Mouse (Mus musculus) heart, adult 8-10 months (tissue): ENCODE measurements around the gene Slc43a1. TPM values are rescaled to one million over a fixed set of nuclear protein-coding genes. Genes with fewer than 3 reads are reported as not detected.

ENCODE experiments used
- DNase-seq: peaks from one replicate; pipeline ENCODE4 v3.0.0; 2022; ENCODE audit warnings: low spot score
- total RNA-seq, 4 experiments: library from RNA; stranded (reverse); gene quantifications; 2 replicates each; pipeline ENCODE4 v1.2.4; 2022

Gene Slc43a1
- total RNA-seq, 4 experiments from 2014 or later, result 1.6 to 2.8 (median 2.2) TPM

GRCm38 (mm10) chr2:84827283-84827920, 11.2 kb upstream of the Slc43a1 start:
- DNase-seq, result no peak

GRCm38 (mm10) chr2:84831666-84832391, 6.8 kb upstream of the Slc43a1 start:
- peak; percentile 92 for DNase-seq

DNA sequence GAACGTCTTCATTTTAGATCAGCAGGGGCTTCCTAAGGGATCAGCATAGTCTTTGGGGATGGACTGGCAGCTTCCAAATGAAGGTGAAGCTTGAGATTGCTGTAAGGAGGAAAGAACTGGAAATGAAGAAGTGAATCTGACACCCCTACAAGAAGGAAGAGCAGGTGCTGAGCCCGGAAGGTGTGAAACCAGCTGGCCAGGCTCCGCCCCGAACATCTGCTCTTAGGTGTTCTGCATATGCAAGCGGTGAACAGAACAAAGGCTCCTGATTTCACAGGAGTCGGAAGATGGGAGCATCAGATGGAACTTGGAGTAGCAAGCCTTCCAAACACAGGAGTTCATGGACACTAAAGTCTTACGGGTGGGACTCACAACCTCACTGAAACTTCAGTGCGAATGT, 1.5 kb upstream of the Slc43a1 start:
- DNase-seq, result no peak

GRCm38 (mm10) chr2:84837817-84838592, 645 bp upstream of the Slc43a1 start:
- DNase-seq, result no peak

DNA sequence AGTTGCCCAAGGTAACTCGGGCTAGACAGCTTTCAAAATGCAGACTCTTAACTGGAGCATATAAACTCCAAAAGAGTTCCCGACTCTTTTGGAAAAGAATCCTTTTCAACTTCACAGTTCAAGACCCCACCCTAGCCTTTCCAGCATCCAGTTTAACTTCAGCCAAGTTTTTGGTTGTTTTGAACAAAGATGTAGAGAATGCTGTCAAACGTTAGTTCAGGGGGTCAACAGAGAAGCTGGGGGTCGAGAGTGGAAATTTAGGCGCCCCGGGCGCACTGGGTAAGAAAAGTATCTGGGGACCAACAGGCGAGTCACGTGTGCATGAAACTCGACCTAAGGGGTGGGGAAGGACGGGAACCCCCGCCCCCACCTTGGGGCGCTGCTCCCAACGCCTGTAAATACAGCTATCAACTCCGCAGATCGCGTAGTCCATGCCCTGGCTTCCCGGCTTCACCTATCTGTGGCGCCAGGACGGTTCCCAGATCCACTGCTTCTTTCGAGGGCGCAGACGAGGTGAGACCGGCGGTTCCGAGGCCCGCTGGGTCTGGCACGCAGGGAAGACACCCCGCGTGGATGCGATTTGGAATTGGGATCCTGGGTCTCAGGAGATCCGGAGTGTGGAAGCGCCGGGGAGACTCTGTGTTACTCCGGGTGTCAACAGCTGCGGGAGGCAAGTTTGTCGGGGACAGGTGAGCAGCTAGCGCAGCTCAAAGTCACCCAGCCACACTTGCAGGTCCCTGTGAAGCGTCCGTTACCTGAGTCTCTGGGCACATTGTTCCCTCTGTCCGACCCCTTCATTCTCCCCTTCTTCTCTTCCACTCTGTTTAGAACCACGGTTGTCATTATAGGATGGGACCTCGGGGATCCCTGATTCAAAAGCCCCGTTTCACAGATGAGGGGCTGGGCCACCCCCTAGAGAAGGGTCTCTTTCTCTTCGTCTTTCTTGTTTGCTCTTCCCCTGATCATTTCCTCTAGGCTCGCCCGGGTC, 637 bp downstream of the Slc43a1 start:
- no peak for DNase-seq

- peak; percentile 41 for DNase-seq
Measured at GRCm38 (mm10) chr2:84840016-84840747, 1.5 kb downstream of the Slc43a1 start.

DNA sequence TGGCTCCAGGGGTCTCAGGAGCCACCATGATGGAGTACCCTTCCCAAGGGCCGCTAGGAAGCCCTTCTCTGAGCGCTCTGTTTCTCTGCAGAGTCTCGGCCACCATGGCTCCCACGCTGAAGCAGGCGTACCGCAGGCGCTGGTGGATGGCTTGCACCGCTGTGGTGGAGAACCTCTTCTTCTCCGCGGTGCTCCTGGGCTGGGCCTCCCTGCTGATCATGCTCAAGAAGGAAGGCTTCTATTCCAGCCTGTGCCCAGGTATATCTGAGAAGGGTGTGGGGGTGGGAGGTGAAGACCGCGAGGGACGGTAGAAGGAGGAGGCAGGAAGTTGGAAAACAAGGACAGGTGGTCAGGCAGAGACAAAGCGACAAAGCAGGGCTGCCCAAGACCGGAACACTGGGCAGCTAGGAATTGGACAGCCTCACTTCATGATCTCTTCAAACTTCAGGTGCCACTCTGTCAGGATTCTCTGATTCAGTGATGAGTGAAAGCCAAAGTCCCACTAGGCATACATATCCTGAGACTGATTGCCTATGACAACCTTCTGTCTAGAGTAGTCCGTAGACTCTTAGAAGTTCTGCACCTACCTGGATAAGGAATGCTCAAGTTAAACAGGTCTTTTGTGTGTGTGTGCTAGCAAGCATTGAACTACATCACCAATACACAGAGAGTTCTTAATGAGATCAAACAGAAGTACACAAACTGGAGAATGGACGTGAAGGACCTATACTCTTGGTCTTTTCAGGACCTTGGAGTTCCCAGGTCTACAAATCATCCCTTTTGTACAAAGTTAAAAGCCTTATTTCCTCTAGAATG, 2.3 kb downstream of the Slc43a1 start:
- DNase-seq, result no peak

- DNase-seq, result no peak
Measured at GRCm38 (mm10) chr2:84841905-84842304, 3.3 kb downstream of the Slc43a1 start.

DNA sequence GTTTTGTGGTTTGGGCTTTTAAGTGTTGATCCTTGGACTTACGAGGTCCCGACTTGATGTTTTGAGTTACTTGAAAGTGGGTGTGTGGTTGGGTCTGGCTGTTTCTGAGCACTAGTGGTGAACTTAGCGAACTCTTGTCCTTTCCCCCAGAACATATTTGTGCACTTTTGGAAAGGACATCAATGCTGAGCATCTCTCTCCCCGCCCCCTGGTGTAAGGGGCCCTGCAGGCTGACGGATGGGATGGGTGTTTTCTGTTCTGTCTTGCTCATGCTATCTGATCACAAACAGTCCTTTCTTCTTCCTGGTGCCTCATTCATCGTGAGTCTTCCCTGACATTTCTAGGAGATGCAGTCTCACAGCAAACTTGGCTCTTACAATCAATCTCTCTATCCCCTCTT, 5.0 kb downstream of the Slc43a1 start:
- DNase-seq, result no peak

- DNase-seq, result no peak
Measured at GRCm38 (mm10) chr2:84845226-84845625, 6.6 kb downstream of the Slc43a1 start.

- no peak for DNase-seq
Measured at GRCm38 (mm10) chr2:84850407-84851129, 11.9 kb downstream of the Slc43a1 start.

- DNase-seq, result peak; percentile 72
Measured at GRCm38 (mm10) chr2:84851130-84852040, 12.7 kb downstream of the Slc43a1 start.

DNA sequence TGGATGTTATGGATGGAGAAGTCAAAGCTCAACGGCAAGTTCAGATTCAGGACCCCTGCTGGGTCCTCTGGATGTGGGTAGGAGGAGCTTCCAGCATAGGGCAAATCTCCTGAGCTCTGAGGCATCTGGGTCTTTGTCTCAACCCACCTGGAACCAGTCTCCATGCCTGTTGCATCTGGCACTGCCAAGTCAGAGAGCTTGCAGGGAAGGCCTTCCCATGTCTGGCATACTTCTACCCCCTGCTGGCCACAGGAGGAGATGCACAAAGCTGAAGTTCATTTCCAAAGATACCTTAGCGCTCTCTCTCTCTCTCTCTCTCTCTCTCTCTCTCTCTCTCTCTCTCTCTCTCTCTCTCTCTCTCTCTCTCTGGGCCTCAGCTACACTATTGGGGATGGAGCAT, 17.1 kb downstream of the Slc43a1 start:
- DNase-seq, result peak; percentile 41

DNA sequence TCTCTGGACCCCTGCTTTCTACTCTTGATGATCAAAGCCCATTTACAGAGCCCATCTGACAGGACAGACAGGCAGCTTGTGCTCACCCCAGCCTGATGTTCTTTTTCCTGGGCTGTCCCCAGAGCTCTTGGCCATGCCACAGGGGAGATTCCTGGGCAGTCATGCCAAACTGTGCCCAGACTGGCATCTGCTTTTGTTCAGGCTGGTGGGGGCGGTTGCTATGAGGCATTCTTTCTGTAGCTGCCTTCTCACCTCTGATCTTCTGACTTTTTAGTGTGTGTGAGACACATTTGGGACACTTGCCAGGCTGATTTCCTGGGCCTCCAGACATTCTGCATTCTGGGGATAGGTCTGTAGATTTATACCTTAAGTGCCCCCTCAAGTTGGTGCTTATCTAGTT, 19.9 kb downstream of the Slc43a1 start:
- no peak for DNase-seq

DNA sequence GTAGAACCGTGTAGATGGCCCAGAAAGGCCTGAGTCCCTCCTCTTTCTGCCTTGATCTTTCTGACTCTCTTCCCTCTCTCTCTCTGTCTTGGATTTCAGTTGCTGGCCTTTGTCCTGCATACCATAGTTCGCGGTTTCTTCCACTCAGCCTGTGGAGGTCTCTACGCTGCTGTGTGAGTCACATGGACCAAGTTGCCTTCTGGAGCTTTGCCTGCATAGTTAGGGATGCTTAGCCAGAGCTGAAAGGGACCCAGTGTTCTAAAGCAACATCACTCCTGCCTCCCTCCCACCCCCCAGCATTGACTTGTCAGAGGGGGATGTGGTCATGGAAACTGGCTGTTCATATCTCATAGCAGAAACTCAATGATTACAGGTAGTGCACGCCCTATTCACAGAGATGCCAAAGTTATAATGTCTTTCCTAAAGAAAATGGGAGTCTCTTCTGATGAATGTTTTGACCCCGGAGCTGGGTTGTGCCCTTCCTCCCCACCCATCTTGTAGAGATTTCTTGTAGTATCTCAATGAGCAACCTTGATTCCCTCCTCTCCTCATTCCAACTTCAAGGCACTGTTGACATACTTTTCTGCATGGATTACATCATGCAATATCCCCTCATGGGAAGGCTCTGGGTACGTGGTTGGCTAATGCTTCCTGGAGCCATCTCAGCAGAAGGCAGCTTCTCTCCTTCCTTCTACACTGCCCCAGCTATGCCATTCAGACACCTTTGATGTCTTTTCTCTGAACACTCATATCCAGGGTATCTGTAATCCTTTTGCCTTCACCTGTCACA, 21.5 kb downstream of the Slc43a1 start:
- no peak for DNase-seq

- DNase-seq, result no peak
Measured at GRCm38 (mm10) chr2:84861430-84861829, 22.8 kb downstream of the Slc43a1 start.

DNA sequence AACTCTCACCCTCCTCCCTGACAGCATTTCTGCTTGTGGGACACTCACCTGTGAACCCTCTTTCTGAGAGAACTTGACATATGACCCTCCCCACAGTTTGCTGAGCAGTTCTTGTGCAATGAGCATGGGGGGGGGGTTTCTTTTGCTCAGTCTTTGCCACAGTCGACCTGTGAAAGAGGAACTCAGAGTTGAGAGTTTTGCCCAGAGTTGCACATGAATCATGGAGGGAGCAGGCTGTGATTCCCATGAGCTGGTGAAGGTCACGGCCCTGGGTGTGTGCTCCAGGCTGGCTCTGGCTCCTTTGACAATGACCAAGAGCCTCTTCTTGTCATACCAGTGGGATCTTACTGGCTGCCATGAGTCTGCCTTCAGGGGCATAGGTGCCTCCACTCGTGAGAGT, 23.6 kb downstream of the Slc43a1 start:
- DNase-seq, result no peak
